Mouse (Mus musculus): Measurements from ENCODE around the gene Shank2.

GRCm38 (mm10) chr7:144160646-144161249 lies 159.0 kb downstream of the Shank2 start:
- TF ChIP-seq CTCF (IDR thresholded peaks at IDR 0.05; ENCODE audit: borderline replicate concordance, extremely low read depth, insufficient read depth, insufficient read length) = no peak
- TF ChIP-seq POLR2A (IDR thresholded peaks at IDR 0.05; ENCODE audit: borderline replicate concordance, extremely low read depth, insufficient read depth, insufficient read length, poor library complexity, severe bottlenecking) = no peak

All from brain, embryonic 14.5 days (tissue).